Mouse (Mus musculus) megakaryocyte, embryonic 14.5 days (primary cell): ENCODE measurements at regions not wholly inside any gene's neighbourhood (a gene's known extent, or its start where the extent isn't known, plus 50 kb on each side); places are given as distances from the start of the nearest gene placed in this dataset.

Experiments used
- FLI1 ChIP-seq: IDR thresholded peaks from 2 replicates; pipeline ENCODE4 v1.6.1; 2012; ENCODE audit warnings: low read length, inconsistent platforms, mixed read lengths
- GATA1 ChIP-seq: IDR thresholded peaks from 3 replicates; pipeline ENCODE4 v1.6.1; 2012; ENCODE audit warnings: mixed read lengths, low read length, inconsistent platforms, borderline replicate concordance

GRCm38 (mm10) chr3:8750858-8751257, 859.0 kb downstream of the Zfp704 start:
- no peak for TF ChIP-seq GATA1
- TF ChIP-seq FLI1, result no peak
